Mouse (Mus musculus): ENCODE data around the gene Tgfb1. TPM values are rescaled to one million over a fixed set of nuclear protein-coding genes. Genes with fewer than 3 reads are reported as not detected.

Tgfb1 gene
- polyA plus RNA-seq, 1 experiment from 2014 or later: 6.6 TPM

GRCm38 (mm10) chr7:25679971-25680370 is 6.8 kb upstream of the Tgfb1 start:
- H3K4me2 ChIP-seq (replicated peaks; ENCODE audit: low read depth, low read length): peak overlapping the region; percentile 27
- H3K36me3 ChIP-seq (ENCODE audit: insufficient read depth, low read length): no peaks in the 10 kb centered on the region
- H3K9ac ChIP-seq (replicated peaks; ENCODE audit: low read depth): no peak overlapping the region
- 9% methylated on average over 6 of the region's 6 CpGs for WGBS
- no peaks in the 10 kb centered on the region for H3K9me3 ChIP-seq (ENCODE audit: low read length)
- peak; percentile 59 for DNase-seq (ENCODE audit: low spot score)
- H3K27ac ChIP-seq (ENCODE audit: low read length): peak overlapping the region; percentile 92; the same call in 1 of the 2 replicates
- H3K27me3 ChIP-seq (replicated peaks; ENCODE audit: insufficient read depth, low read length): no peaks in the 10 kb centered on the region
- peaks cover 24% of the 10 kb centered on the region for H3K4me1 ChIP-seq (ENCODE audit: insufficient read depth, low read depth, low read length)
- TF ChIP-seq CTCF (IDR thresholded peaks at IDR 0.05) (peak; percentile 46), EP300 (IDR thresholded peaks at IDR 0.05) (peak; percentile 30; the same call in 1 of the 2 replicates)
- H3K4me3 ChIP-seq (ENCODE audit: low read depth, low read length): peak overlapping the region; percentile 63; the same call in 1 of the 2 replicates
- ATAC-seq: no peak

- Histone ChIP-seq H3K4me2 (replicated peaks; ENCODE audit: low read depth, low read length) (peak within 1 kb of the TSS; percentile 27), H3K9ac (replicated peaks; ENCODE audit: low read depth) (0 out of 2 replicates have a peak within 1 kb of the TSS, but pooled peaks have one; percentile 39), H3K9me3 (ENCODE audit: low read length) (no peaks in the 10 kb centered on the region), H3K27me3 (replicated peaks; ENCODE audit: insufficient read depth, low read length) (no peaks in the 10 kb centered on the region), H3K4me1 (ENCODE audit: insufficient read depth, low read depth, low read length) (peaks cover 21% of the 10 kb centered on the region), H3K27ac (ENCODE audit: low read length) (peak within 1 kb of the TSS; percentile 92), H3K36me3 (ENCODE audit: insufficient read depth, low read length) (no peaks in the 10 kb centered on the region), H3K4me3 (ENCODE audit: low read depth, low read length) (peak within 1 kb of the TSS; percentile 63)
- DNase-seq (ENCODE audit: low spot score) (peak; percentile 98), ATAC-seq (peak; percentile 97)
- no peak for TF ChIP-seq EP300 (IDR thresholded peaks at IDR 0.05)
- TF ChIP-seq CTCF (IDR thresholded peaks at IDR 0.05): peak; percentile 16
- under 1% methylated on average over 46 of the region's 46 CpGs for WGBS
Measured at GRCm38 (mm10) chr7:25680514-25681258, 6.1 kb upstream of the Tgfb1 start, which contains the start of gene B9d2. B9d2 (plus strand) TSS chr7:25680780.

GRCm38 (mm10) chr7:25681341-25682231 is 5.2 kb upstream of the Tgfb1 start:
- Histone ChIP-seq H3K9me3 (ENCODE audit: low read length) (no peaks in the 10 kb centered on the region), H3K4me1 (ENCODE audit: insufficient read depth, low read depth, low read length) (peaks cover 16% of the 10 kb centered on the region), H3K4me3 (ENCODE audit: low read depth, low read length) (0 out of 2 replicates have a peak overlapping the region, but pooled peaks have one; percentile 63), H3K27ac (ENCODE audit: low read length) (no peak overlapping the region), H3K4me2 (replicated peaks; ENCODE audit: low read depth, low read length) (peak overlapping the region; percentile 27), H3K36me3 (ENCODE audit: insufficient read depth, low read length) (no peaks in the 10 kb centered on the region), H3K27me3 (replicated peaks; ENCODE audit: insufficient read depth, low read length) (no peaks in the 10 kb centered on the region), H3K9ac (replicated peaks; ENCODE audit: low read depth) (no peak overlapping the region)
- WGBS: 52% methylated on average over 14 of the region's 15 CpGs
- no peak for TF ChIP-seq CTCF (IDR thresholded peaks at IDR 0.05)
- TF ChIP-seq EP300 (IDR thresholded peaks at IDR 0.05): no peak
- ATAC-seq (no peak), DNase-seq (ENCODE audit: low spot score) (no peak)

GRCm38 (mm10) chr7:25683474-25684180 is 3.2 kb upstream of the Tgfb1 start:
- Histone ChIP-seq H3K9ac (replicated peaks; ENCODE audit: low read depth) (no peak overlapping the region), H3K4me1 (ENCODE audit: insufficient read depth, low read depth, low read length) (peaks cover 13% of the 10 kb centered on the region; the same call in 1 of the 2 replicates), H3K4me3 (ENCODE audit: low read depth, low read length) (no peak overlapping the region), H3K27ac (ENCODE audit: low read length) (no peak overlapping the region), H3K9me3 (ENCODE audit: low read length) (no peaks in the 10 kb centered on the region), H3K27me3 (replicated peaks; ENCODE audit: insufficient read depth, low read length) (no peaks in the 10 kb centered on the region), H3K36me3 (ENCODE audit: insufficient read depth, low read length) (no peaks in the 10 kb centered on the region), H3K4me2 (replicated peaks; ENCODE audit: low read depth, low read length) (no peak overlapping the region)
- ATAC-seq (no peak), DNase-seq (ENCODE audit: low spot score) (peak; percentile 55)
- TF ChIP-seq CTCF (IDR thresholded peaks at IDR 0.05) (no peak), EP300 (IDR thresholded peaks at IDR 0.05) (no peak)
- WGBS: 41% methylated on average over 7 of the region's 7 CpGs

GRCm38 (mm10) chr7:25684659-25685058 is 2.1 kb upstream of the Tgfb1 start:
- H3K36me3 ChIP-seq (ENCODE audit: insufficient read depth, low read length): no peaks in the 10 kb centered on the region
- no peaks in the 10 kb centered on the region for H3K27me3 ChIP-seq (replicated peaks; ENCODE audit: insufficient read depth, low read length)
- H3K4me3 ChIP-seq (ENCODE audit: low read depth, low read length): no peak overlapping the region
- H3K9me3 ChIP-seq (ENCODE audit: low read length): no peaks in the 10 kb centered on the region
- H3K4me1 ChIP-seq (ENCODE audit: insufficient read depth, low read depth, low read length): peaks cover 13% of the 10 kb centered on the region; the same call in 1 of the 2 replicates
- ATAC-seq (no peak), DNase-seq (ENCODE audit: low spot score) (no peak)
- H3K9ac ChIP-seq (replicated peaks; ENCODE audit: low read depth): no peak overlapping the region
- H3K27ac ChIP-seq (ENCODE audit: low read length): no peak overlapping the region
- WGBS: 83% methylated on average over 6 of the region's 6 CpGs
- TF ChIP-seq CTCF (IDR thresholded peaks at IDR 0.05) (no peak), EP300 (IDR thresholded peaks at IDR 0.05) (no peak)
- no peak overlapping the region for H3K4me2 ChIP-seq (replicated peaks; ENCODE audit: low read depth, low read length)

Data from lung, postnatal 0 days (tissue).